Mouse (Mus musculus) limb, embryonic 14.5 days (tissue): ENCODE measurements around the gene a. TPM values are rescaled to one million over a fixed set of nuclear protein-coding genes. Genes with fewer than 3 reads are reported as not detected.
A peak's percentile ranks its signal among the peaks of the same experiment; 100 is the strongest.
"Not testable (repeated sequence)": the region's sequence is repeated elsewhere in the genome, so short reads cannot be mapped to it uniquely, and the experiment has no call there.

ENCODE experiments used
- ATAC-seq: fragments of 200-750 bp; cut with Nextera tagmentation; 2 replicates; pipeline ENCODE4 v1.8.0; 2017; ENCODE audit warnings: low read depth, moderate number of reproducible peaks, moderate TSS enrichment; ENCODE audit not compliant: low FRiP score
- DNase-seq: peaks from one replicate; pipeline ENCODE4 v3.0.0-alpha.2; 2015; ENCODE audit warnings: low spot score
- H3K27ac ChIP-seq: fragments of 300-500 bp; sonication (generic); replicated peaks from 2 replicates; pipeline ENCODE4 v1.5.1; 2014; ENCODE audit warnings: low read depth, mild to moderate bottlenecking, low read length, moderate library complexity, mixed read lengths
- H3K27me3 ChIP-seq: fragments of 300-500 bp; sonication (generic); 2 replicates; pipeline ENCODE4 v1.6.1; 2014; ENCODE audit warnings: low read length, mixed read lengths; ENCODE audit not compliant: control insufficient read depth, insufficient read depth
- H3K36me3 ChIP-seq: fragments of 300-500 bp; sonication (generic); 2 replicates; pipeline ENCODE4 v1.6.1; 2014; ENCODE audit warnings: mild to moderate bottlenecking, low read length, moderate library complexity, mixed read lengths; ENCODE audit not compliant: control insufficient read depth, insufficient read depth
- H3K4me1 ChIP-seq: fragments of 300-500 bp; sonication (generic); 2 replicates; pipeline ENCODE4 v1.6.1; 2014; ENCODE audit warnings: antibody characterized with exemption, low read length, mixed read lengths; ENCODE audit not compliant: control insufficient read depth, insufficient read depth
- H3K4me2 ChIP-seq: fragments of 300-500 bp; sonication (generic); replicated peaks from 2 replicates; pipeline ENCODE4 v1.6.1; 2014; ENCODE audit warnings: low read depth, mild to moderate bottlenecking, low read length, moderate library complexity; ENCODE audit not compliant: severe bottlenecking
- H3K4me3 ChIP-seq: fragments of 300-500 bp; sonication (generic); replicated peaks from 2 replicates; pipeline ENCODE4 v1.5.1; 2014; ENCODE audit warnings: low read length
- H3K9ac ChIP-seq: fragments of 300-500 bp; sonication (generic); 2 replicates; pipeline ENCODE4 v1.6.1; 2014; ENCODE audit warnings: mild to moderate bottlenecking, low read depth, low read length, moderate library complexity; ENCODE audit not compliant: severe bottlenecking
- H3K9me3 ChIP-seq: fragments of 300-500 bp; sonication (generic); 2 replicates; pipeline ENCODE4 v1.6.1; 2016; ENCODE audit warnings: low read length; ENCODE audit not compliant: control insufficient read depth
- POLR2A ChIP-seq: fragments of 200-500 bp; IDR thresholded peaks from 2 replicates; pipeline ENCODE4 v1.8.0; 2012; ENCODE audit warnings: inconsistent platforms, mild to moderate bottlenecking, moderate library complexity, borderline replicate concordance; ENCODE audit not compliant: insufficient read depth, insufficient read length; ENCODE audit errors: extremely low read depth
- WGBS: fragments of 180-500 bp; shearing (Covaris S2); extraction: QIAGEN DNeasy Blood & Tissue Kit; methylation state at CpG from one replicate; pipeline ENCODE4 v1.1.7; 2014; 5-methylcytosine and 5-hydroxymethylcytosine counted together
- polyA plus RNA-seq, 2 experiments: library from polyadenylated mRNA; depleted of rRNA in 1 of 2; stranded (reverse) in 1 of 2; unstranded in 1 of 2; fragments of >200 nt; fragmentation: Nextera tagmentation in 1 of 2; extraction: Ambion mirVana in 1 of 2; gene quantifications; 2 replicates each; pipeline versions ENCODE4 v1.2.1 to v1.2.3; 2012 to 2014

a gene
- polyA plus RNA-seq, 2 experiments, result 19.9 to 54.5 TPM

- no peaks in the 10 kb centered on the region for H3K36me3 ChIP-seq
- no peak overlapping the region for H3K4me2 ChIP-seq
- no peak overlapping the region for H3K4me3 ChIP-seq
- no peak for DNase-seq
- no peaks in the 10 kb centered on the region for H3K27me3 ChIP-seq
- H3K9ac ChIP-seq, result no peak overlapping the region
- no peaks in the 10 kb centered on the region for H3K9me3 ChIP-seq
- WGBS, result 87% methylated on average over 11 of the region's 11 CpGs
- no peaks in the 10 kb centered on the region for H3K4me1 ChIP-seq
- no peak for TF ChIP-seq POLR2A
- no peak overlapping the region for H3K27ac ChIP-seq
- ATAC-seq, result no peak
Measured at GRCm38 (mm10) chr2:155005491-155005890, 214.3 kb downstream of the a start.

GRCm38 (mm10) chr2:155011086-155011656, 220.0 kb downstream of the a start:
- no peaks in the 10 kb centered on the region for H3K4me1 ChIP-seq
- no peak for TF ChIP-seq POLR2A
- no peak overlapping the region for H3K4me2 ChIP-seq
- no peak overlapping the region for H3K4me3 ChIP-seq
- no peaks in the 10 kb centered on the region for H3K36me3 ChIP-seq
- no peak overlapping the region for H3K9ac ChIP-seq
- ATAC-seq (no peak), DNase-seq (no peak)
- H3K27ac ChIP-seq, result no peak overlapping the region
- WGBS, result 46% methylated on average over 3 of the region's 3 CpGs
- H3K27me3 ChIP-seq, result no peaks in the 10 kb centered on the region
- no peaks in the 10 kb centered on the region for H3K9me3 ChIP-seq

DNA sequence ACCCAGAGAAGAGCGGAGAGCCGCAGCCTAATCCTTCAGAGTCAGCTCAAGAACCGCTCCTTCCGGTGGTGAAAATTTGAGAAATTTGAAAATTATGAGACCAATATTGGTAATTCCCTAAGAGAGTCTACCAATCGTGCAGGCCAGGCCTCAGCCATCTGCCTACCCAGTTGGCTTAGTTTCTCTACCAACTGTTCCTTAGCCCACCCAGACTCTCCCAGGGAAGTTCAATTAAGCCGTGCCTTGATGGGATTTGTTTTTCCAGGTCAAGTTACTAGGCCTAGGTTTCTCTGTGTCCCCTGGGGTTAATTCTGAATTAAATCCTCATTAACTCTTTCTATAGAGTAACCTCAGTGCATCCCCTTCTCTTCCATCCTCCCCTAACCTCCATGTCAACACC, 221.8 kb downstream of the a start:
- Histone ChIP-seq H3K27me3 (no peaks in the 10 kb centered on the region), H3K9me3 (no peaks in the 10 kb centered on the region), H3K27ac (no peak overlapping the region), H3K4me1 (no peaks in the 10 kb centered on the region), H3K9ac (no peak overlapping the region), H3K4me3 (no peak overlapping the region), H3K36me3 (no peaks in the 10 kb centered on the region), H3K4me2 (no peak overlapping the region)
- 77% methylated on average over 6 of the region's 6 CpGs for WGBS
- ATAC-seq (no peak), DNase-seq (no peak)
- TF ChIP-seq POLR2A, result no peak

DNA sequence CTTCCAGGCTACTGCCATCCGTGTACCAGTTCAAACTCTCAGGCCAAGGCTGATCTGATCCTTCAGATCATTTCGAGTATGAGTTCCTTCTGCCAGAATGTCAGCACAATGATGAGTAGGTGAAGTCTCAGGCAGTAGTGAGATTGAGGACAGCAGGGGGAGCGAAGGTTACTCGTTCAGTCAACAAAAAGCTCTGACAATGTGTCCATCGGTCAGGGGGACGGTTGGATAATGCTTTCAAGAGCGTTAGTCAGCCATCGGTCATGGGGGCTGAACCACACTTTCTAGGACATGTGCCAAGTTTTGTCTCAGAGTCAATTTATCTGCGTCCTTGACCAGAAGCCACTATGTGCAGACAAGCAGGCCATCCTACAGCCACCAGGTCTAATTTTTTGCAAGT, 225.5 kb downstream of the a start:
- H3K9ac ChIP-seq, ATAC-seq, H3K4me1 ChIP-seq, H3K4me2 ChIP-seq, H3K36me3 ChIP-seq, H3K27me3 ChIP-seq, DNase-seq, H3K27ac ChIP-seq, H3K9me3 ChIP-seq, H3K4me3 ChIP-seq: not testable (repeated sequence)
- WGBS, result 60% methylated on average over 5 of the region's 9 CpGs

GRCm38 (mm10) chr2:155018251-155018755, 227.1 kb downstream of the a start, which contains the start of gene Gm14226:
Gm14226 (plus strand) TSS chr2:155018266.
- H3K27me3 ChIP-seq, H3K4me1 ChIP-seq, H3K36me3 ChIP-seq, DNase-seq, H3K9me3 ChIP-seq, ATAC-seq: not testable (repeated sequence)
- H3K27ac ChIP-seq, result peak within 1 kb of the TSS; percentile 71
- H3K9ac ChIP-seq, result peak within 1 kb of the TSS; percentile 55
- 2% methylated on average over 23 of the region's 26 CpGs for WGBS
- H3K4me2 ChIP-seq, result peak within 1 kb of the TSS; percentile 79
- peak within 1 kb of the TSS; percentile 37 for H3K4me3 ChIP-seq
